Mouse (Mus musculus) neural tube, embryonic 12.5 days (tissue): ENCODE measurements around the gene Plcb3. TPM values are rescaled to one million over a fixed set of nuclear protein-coding genes. Genes with fewer than 3 reads are reported as not detected.

Source experiments
- ATAC-seq: fragments of 200-750 bp; cut with Nextera tagmentation; 2 replicates; pipeline ENCODE4 v1.8.0; 2017; ENCODE audit warnings: low read depth, mild to moderate bottlenecking, moderate TSS enrichment, moderate library complexity; ENCODE audit not compliant: low FRiP score
- H3K27ac ChIP-seq: fragments of 300-500 bp; sonication (generic); 2 replicates; pipeline ENCODE4 v1.5.1; 2016
- H3K27me3 ChIP-seq: fragments of 300-500 bp; sonication (generic); replicated peaks from 2 replicates; pipeline ENCODE4 v1.6.1; 2016; ENCODE audit warnings: mild to moderate bottlenecking
- H3K36me3 ChIP-seq: fragments of 300-500 bp; sonication (generic); 2 replicates; pipeline ENCODE4 v1.6.1; 2016; ENCODE audit warnings: mild to moderate bottlenecking
- H3K4me1 ChIP-seq: fragments of 300-500 bp; sonication (generic); 2 replicates; pipeline ENCODE4 v1.6.1; 2016
- H3K4me2 ChIP-seq: fragments of 300-500 bp; sonication (generic); replicated peaks from 2 replicates; pipeline ENCODE4 v1.6.1; 2016; ENCODE audit warnings: mild to moderate bottlenecking
- H3K4me3 ChIP-seq: fragments of 300-500 bp; sonication (generic); 2 replicates; pipeline ENCODE4 v1.5.1; 2016
- H3K9ac ChIP-seq: fragments of 300-500 bp; sonication (generic); 2 replicates; pipeline ENCODE4 v1.6.1; 2016; ENCODE audit warnings: mild to moderate bottlenecking
- H3K9me3 ChIP-seq: fragments of 300-500 bp; sonication (generic); 2 replicates; pipeline ENCODE4 v1.6.1; 2016; ENCODE audit warnings: mild to moderate bottlenecking
- WGBS: fragments of 180-500 bp; shearing (Covaris S2); methylation state at CpG from one replicate; pipeline ENCODE4 v1.1.7; 2016; 5-methylcytosine and 5-hydroxymethylcytosine counted together
- polyA plus RNA-seq: library from polyadenylated mRNA; unstranded; fragments of >200 nt; fragmentation: Nextera tagmentation; extraction: Ambion mirVana; gene quantifications from 2 replicates; pipeline ENCODE4 v1.2.1, GENCODE M21; 2016

The Plcb3 gene
- polyA plus RNA-seq, 1 experiment from 2014 or later, result 33.4 TPM

DNA sequence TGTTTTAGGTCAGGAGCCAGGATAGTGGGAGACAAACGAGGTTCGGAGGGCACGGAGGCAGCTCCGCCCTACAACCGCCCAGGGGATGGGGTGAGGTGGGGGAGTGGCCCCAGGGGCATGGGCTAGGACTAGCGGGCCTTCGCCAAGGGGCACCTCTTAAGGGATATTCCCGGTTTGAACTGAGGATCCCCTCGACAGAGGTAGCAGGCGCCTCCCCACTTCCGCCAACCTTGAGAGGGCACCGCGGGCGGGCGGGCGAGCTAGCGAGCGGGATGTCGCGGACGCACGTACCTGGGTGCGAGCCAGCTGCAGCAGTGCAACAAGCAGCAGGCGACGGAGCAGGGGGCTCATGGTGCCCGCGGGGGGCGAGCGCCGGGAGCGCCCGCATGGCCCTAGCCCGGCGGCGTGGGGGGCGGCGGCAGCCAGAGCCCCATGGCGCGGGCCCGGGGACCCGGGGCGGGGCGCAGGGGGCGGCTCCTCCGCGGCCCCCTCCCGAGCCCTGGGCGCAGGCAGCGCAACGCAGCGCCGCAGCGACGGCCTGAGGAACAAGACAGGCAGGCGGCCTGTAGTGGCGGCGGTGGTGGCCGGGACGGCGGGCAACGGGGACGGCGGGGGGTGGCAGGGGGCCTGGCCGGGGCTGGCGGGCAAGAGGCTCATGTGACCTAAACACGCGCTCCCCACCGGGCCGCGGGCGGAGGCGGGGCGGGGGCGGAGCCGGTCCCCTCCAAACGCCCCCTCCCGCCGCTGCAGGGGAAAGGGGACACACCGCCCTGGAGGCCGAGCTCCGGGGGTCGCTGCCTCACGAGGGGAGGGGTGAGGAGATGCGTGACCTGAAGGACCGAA lies 11.0 kb upstream of the Plcb3 start, which contains the start of gene Vegfb:
TSS of gene Vegfb (minus strand) at position 591 of the 843 bp plus-strand sequence.
- Histone ChIP-seq H3K36me3 (peaks cover 24% of the 10 kb centered on the region), H3K4me2 (peak within 1 kb of the TSS; percentile 97), H3K4me3 (peak within 1 kb of the TSS; percentile 83), H3K9ac (peak within 1 kb of the TSS; percentile 93), H3K4me1 (peaks cover 30% of the 10 kb centered on the region), H3K9me3 (no peaks in the 10 kb centered on the region), H3K27me3 (no peaks in the 10 kb centered on the region), H3K27ac (peak within 1 kb of the TSS; percentile 46; the same call in 1 of the 2 replicates)
- ATAC-seq, result peak; percentile 54
- 1% methylated on average over 82 of the region's 85 CpGs for WGBS

DNA sequence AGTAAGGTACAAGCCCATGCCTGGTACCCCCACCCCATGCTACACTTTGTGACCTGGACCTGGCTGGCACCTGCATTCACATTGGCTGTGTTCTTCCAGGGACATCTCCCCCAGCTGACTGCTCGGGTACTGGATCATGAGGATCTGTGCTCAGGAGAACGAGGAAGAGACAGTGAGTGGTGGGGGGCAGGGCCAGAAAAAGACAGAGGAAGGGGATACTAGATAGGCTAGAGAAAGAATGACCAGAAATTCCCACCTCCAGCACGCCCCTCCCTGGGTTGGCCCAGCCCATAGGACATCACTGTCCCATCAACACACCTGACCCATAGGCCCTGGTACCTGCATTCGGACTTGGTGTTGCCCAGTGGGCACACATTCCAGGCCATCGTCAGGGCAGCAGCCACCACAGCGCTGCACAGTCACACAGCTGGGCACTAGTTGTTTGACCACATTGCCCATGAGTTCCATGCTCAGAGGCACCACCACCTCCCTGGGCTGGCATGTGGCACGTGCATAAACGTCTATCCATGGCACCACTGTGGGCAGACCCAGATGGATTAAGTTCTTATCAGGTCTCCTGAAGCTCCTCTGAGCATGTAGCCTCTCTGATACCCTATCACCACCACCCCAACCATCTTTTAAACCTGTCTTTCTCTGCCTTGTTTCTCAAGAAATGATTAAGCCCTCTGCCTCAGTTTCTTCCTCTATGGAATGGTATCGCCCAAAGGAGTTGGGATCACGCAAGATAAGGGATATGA lies 9.9 kb upstream of the Plcb3 start:
- Histone ChIP-seq H3K27ac (no peak overlapping the region), H3K36me3 (peaks cover 25% of the 10 kb centered on the region), H3K4me3 (peak overlapping the region; percentile 83), H3K27me3 (no peaks in the 10 kb centered on the region), H3K9me3 (no peaks in the 10 kb centered on the region), H3K4me2 (peak overlapping the region; percentile 97), H3K9ac (0 out of 2 replicates have a peak overlapping the region, but pooled peaks have one; percentile 93), H3K4me1 (peaks cover 26% of the 10 kb centered on the region)
- WGBS, result 85% methylated on average over 10 of the region's 10 CpGs
- no peak for ATAC-seq

GRCm38 (mm10) chr19:6985300-6985699 lies 9.0 kb upstream of the Plcb3 start:
- Histone ChIP-seq H3K9ac (no peak overlapping the region), H3K9me3 (no peaks in the 10 kb centered on the region), H3K27me3 (no peaks in the 10 kb centered on the region), H3K27ac (no peak overlapping the region), H3K36me3 (peaks cover 25% of the 10 kb centered on the region), H3K4me1 (peaks cover 31% of the 10 kb centered on the region), H3K4me3 (no peak overlapping the region), H3K4me2 (no peak overlapping the region)
- ATAC-seq, result no peak
- WGBS, result 81% methylated on average over 19 of the region's 19 CpGs

DNA sequence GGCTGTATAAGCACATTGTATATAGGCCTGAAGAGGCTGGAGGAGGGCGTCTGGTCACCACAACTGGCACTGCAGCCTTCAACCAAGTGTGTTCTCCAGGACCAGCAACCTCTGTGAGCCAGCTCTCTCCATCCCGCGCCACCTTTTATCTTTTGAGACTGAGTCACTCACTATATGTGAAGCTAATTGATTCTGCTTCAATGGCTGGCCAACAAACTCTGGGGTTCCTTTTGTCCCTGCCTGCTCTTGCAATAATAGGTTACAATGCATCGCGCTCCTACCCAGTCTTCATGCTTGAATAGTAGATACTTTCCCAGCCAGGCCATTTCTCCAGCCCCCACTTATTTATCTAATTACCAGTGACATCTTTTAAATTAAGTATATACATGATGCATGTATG lies 7.4 kb upstream of the Plcb3 start:
- Histone ChIP-seq H3K36me3 (peaks cover 25% of the 10 kb centered on the region), H3K9me3 (no peaks in the 10 kb centered on the region), H3K27me3 (no peaks in the 10 kb centered on the region), H3K27ac (no peak overlapping the region), H3K9ac (no peak overlapping the region), H3K4me3 (no peak overlapping the region), H3K4me2 (no peak overlapping the region), H3K4me1 (peaks cover 42% of the 10 kb centered on the region)
- ATAC-seq, result no peak
- 49% methylated on average over 5 of the region's 5 CpGs for WGBS

GRCm38 (mm10) chr19:6981465-6981864 lies 5.2 kb upstream of the Plcb3 start:
- Histone ChIP-seq H3K4me1 (peaks cover 44% of the 10 kb centered on the region), H3K27me3 (no peaks in the 10 kb centered on the region), H3K27ac (no peak overlapping the region), H3K4me2 (peak overlapping the region; percentile 77), H3K9ac (no peak overlapping the region), H3K36me3 (peaks cover 44% of the 10 kb centered on the region), H3K9me3 (no peaks in the 10 kb centered on the region), H3K4me3 (no peak overlapping the region)
- 90% methylated on average over 4 of the region's 4 CpGs for WGBS
- ATAC-seq, result no peak

GRCm38 (mm10) chr19:6980381-6981093 lies 4.3 kb upstream of the Plcb3 start, which contains the start of gene Fkbp2:
Fkbp2 (minus strand) TSS chr19:6980501.
- Histone ChIP-seq H3K4me1 (peaks cover 47% of the 10 kb centered on the region), H3K4me3 (peak within 1 kb of the TSS; percentile 69), H3K9me3 (no peaks in the 10 kb centered on the region), H3K9ac (peak within 1 kb of the TSS; percentile 81), H3K27ac (peak within 1 kb of the TSS; percentile 75), H3K36me3 (peaks cover 44% of the 10 kb centered on the region), H3K27me3 (no peaks in the 10 kb centered on the region), H3K4me2 (peak within 1 kb of the TSS; percentile 77)
- peak; percentile 85 for ATAC-seq
- 1% methylated on average over 38 of the region's 38 CpGs for WGBS

DNA sequence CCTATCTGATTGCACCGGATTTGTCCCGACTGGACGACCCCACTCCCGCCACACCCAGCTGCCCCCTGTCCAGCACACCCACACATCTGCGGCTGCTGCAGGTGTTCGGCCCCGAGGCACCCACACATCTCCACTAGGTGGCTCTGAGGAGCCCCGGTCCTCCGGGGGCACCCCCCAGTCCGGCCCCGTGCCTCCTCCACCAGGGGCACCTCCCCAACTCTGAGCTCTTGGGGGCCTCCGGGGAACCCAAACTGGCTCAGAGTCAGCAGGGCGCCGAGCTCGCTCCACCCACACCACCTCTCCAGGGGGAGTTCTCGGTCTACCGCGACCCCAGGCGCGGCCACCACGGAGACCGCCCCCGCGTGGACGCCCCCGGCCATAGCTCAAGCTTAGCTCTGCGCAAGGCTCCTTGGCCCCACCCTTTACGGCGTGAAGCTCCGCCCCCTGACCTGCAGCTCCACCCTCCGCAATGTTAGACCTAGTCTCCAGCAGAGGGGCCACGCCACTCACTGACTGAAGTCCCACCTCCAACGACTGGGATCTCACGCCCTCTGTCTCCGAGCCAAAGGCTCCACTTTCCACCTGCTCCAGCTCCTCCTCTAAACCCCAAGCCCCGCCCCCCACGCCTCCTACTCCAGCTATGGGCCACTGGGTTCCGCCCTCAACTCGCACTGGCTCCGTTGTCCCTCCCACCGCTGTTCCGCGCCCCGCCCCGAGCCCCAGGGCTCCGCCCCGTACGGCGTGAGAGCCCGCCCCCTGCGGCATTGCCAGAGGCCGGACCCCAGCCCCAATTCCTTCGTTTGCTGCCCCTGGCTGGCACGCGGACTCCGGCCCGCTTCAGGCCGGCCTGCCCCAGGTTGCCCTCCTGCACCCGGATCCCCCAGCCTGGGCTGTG lies 3.5 kb upstream of the Plcb3 start:
- no peaks in the 10 kb centered on the region for H3K27me3 ChIP-seq
- H3K4me1 ChIP-seq, result peaks cover 47% of the 10 kb centered on the region
- H3K4me2 ChIP-seq, result peak overlapping the region; percentile 77
- peak overlapping the region; percentile 69 for H3K4me3 ChIP-seq
- peak; percentile 83 for ATAC-seq
- H3K9me3 ChIP-seq, result no peaks in the 10 kb centered on the region
- H3K27ac ChIP-seq, result peak overlapping the region; percentile 75
- H3K36me3 ChIP-seq, result peaks cover 37% of the 10 kb centered on the region
- under 1% methylated on average over 59 of the region's 59 CpGs for WGBS
- peak overlapping the region; percentile 81 for H3K9ac ChIP-seq

GRCm38 (mm10) chr19:6979001-6979479 lies 2.8 kb upstream of the Plcb3 start:
- WGBS, result 14% methylated on average over 11 of the region's 11 CpGs
- Histone ChIP-seq H3K27me3 (no peaks in the 10 kb centered on the region), H3K4me1 (peaks cover 49% of the 10 kb centered on the region), H3K9me3 (no peaks in the 10 kb centered on the region), H3K4me2 (peak overlapping the region; percentile 77), H3K27ac (peak overlapping the region; percentile 75; the same call in 1 of the 2 replicates), H3K9ac (peak overlapping the region; percentile 81), H3K36me3 (peaks cover 35% of the 10 kb centered on the region), H3K4me3 (peak overlapping the region; percentile 69)
- ATAC-seq, result no peak

GRCm38 (mm10) chr19:6978639-6978974 lies 2.3 kb upstream of the Plcb3 start:
- H3K9me3 ChIP-seq, result no peaks in the 10 kb centered on the region
- peak overlapping the region; percentile 69 for H3K4me3 ChIP-seq
- peak overlapping the region; percentile 81 for H3K9ac ChIP-seq
- 57% methylated on average over 3 of the region's 3 CpGs for WGBS
- no peak for ATAC-seq
- H3K4me2 ChIP-seq, result peak overlapping the region; percentile 77
- H3K4me1 ChIP-seq, result peaks cover 53% of the 10 kb centered on the region
- no peaks in the 10 kb centered on the region for H3K27me3 ChIP-seq
- 0 out of 2 replicates have a peak overlapping the region, but pooled peaks have one; percentile 75 for H3K27ac ChIP-seq
- H3K36me3 ChIP-seq, result peaks cover 31% of the 10 kb centered on the region

DNA sequence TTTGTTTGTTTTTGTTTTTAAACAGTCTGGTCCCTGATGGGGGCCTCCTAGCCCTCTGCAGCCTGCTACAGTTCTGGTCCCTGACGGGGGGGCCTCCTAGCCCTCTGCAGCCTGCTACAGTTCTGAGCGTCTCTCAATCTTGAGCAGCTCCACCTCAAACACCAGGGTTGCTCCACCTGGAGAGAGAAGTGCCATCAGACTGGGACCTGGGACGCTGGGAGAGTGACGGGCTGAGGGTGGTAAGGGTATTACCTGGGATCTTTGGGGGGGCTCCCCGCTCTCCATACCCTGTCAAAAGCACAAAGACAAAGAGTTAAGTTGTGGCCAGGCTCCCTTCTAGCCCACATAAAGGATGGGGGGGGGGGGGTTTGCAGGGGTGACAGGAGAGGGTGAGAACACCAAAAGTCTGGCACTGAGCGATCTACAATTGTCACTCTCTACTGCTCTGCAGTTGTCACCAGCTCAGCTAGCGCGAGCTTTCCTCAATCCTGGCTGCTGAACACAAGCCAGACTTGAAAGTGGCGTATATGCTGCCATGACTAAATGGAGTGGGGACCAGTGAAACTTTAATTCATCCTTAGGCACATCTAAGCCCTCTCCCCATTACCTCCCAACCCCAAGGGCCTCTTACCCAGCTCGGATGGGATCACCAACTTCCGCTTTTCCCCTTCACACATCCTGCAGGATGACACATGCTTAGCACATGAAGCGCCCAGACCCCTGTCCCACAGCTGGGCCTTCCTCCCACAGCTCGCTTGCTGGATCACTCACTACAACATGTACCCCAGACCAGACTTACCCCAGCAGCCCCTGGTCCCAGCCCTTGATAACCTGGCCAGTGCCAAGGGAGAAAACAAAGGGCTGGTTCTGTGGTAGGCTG lies 1.7 kb upstream of the Plcb3 start:
- Histone ChIP-seq H3K4me2 (peak overlapping the region; percentile 77), H3K36me3 (peaks cover 27% of the 10 kb centered on the region), H3K9ac (peak overlapping the region; percentile 40; the same call in 1 of the 2 replicates), H3K27ac (no peak overlapping the region), H3K9me3 (no peaks in the 10 kb centered on the region), H3K27me3 (no peaks in the 10 kb centered on the region), H3K4me3 (peak overlapping the region; percentile 5; the same call in 1 of the 2 replicates), H3K4me1 (peaks cover 57% of the 10 kb centered on the region)
- no peak for ATAC-seq
- 83% methylated on average over 13 of the region's 13 CpGs for WGBS
